Mouse (Mus musculus): ENCODE results near the gene Gm21366.
"Not testable (repeated sequence)": the region's sequence is repeated elsewhere in the genome, so short reads cannot be mapped to it uniquely, and the experiment has no call there.

Gm21366 gene

GRCm38 (mm10) chrY:22861156-22861555 is at the start of gene Gm21366:
TSS of gene Gm21366 (minus strand) at chrY:22861256.
- DNase-seq (ENCODE audit: low spot score), result not testable (repeated sequence)
